Mouse (Mus musculus): ENCODE results near the gene Serp2.

GRCm38 (mm10) chr14:76556031-76556851, 448 bp downstream of the Serp2 start:
- no peak for TF ChIP-seq NANOG (IDR thresholded peaks at IDR 0.05; ENCODE audit: borderline replicate concordance, low read length)
- TF ChIP-seq CTCF (conservative IDR thresholded peaks at IDR 0.05; ENCODE audit: low read length), result no peak
